Mouse (Mus musculus): ENCODE measurements at regions not wholly inside any gene's neighbourhood (a gene's known extent, or its start where the extent isn't known, plus 50 kb on each side); places are given as distances from the start of the nearest gene placed in this dataset.

GRCm38 (mm10) chr2:174199961-174200862 lies 83.9 kb upstream of the Gnas start:
- TF ChIP-seq CTCF (IDR thresholded peaks at IDR 0.05; ENCODE audit: borderline replicate concordance, insufficient read depth, low read length) (no peak), POLR2A (IDR thresholded peaks at IDR 0.05; ENCODE audit: low read depth, low read length) (no peak)
- Histone ChIP-seq H3K27ac (ENCODE audit: insufficient read depth, low read length) (peak overlapping the region; percentile 70), H3K4me3 (ENCODE audit: insufficient read depth, low read length) (no peak overlapping the region), H3K4me1 (ENCODE audit: control insufficient read depth, insufficient read depth, low read length) (no peaks in the 10 kb centered on the region)

GRCm38 (mm10) chr2:174203412-174203811 lies 80.7 kb upstream of the Gnas start:
- Histone ChIP-seq H3K4me3 (ENCODE audit: insufficient read depth, low read length) (no peak overlapping the region), H3K4me1 (ENCODE audit: control insufficient read depth, insufficient read depth, low read length) (no peaks in the 10 kb centered on the region), H3K27ac (ENCODE audit: insufficient read depth, low read length) (no peak overlapping the region)
- TF ChIP-seq POLR2A (IDR thresholded peaks at IDR 0.05; ENCODE audit: low read depth, low read length) (no peak), CTCF (IDR thresholded peaks at IDR 0.05; ENCODE audit: borderline replicate concordance, insufficient read depth, low read length) (no peak)

GRCm38 (mm10) chr2:174211681-174212080 lies 72.4 kb upstream of the Gnas start:
- Histone ChIP-seq H3K4me1 (ENCODE audit: control insufficient read depth, insufficient read depth, low read length) (no peaks in the 10 kb centered on the region), H3K27ac (ENCODE audit: insufficient read depth, low read length) (no peak overlapping the region), H3K4me3 (ENCODE audit: insufficient read depth, low read length) (no peak overlapping the region)
- no peak for TF ChIP-seq POLR2A (IDR thresholded peaks at IDR 0.05; ENCODE audit: low read depth, low read length)
- TF ChIP-seq CTCF (IDR thresholded peaks at IDR 0.05; ENCODE audit: borderline replicate concordance, insufficient read depth, low read length) = no peak

GRCm38 (mm10) chr2:174226660-174227059 lies 57.5 kb upstream of the Gnas start:
- TF ChIP-seq POLR2A (IDR thresholded peaks at IDR 0.05; ENCODE audit: low read depth, low read length) (no peak), CTCF (IDR thresholded peaks at IDR 0.05; ENCODE audit: borderline replicate concordance, insufficient read depth, low read length) (no peak)
- Histone ChIP-seq H3K27ac (ENCODE audit: insufficient read depth, low read length) (peak overlapping the region; percentile 66), H3K4me1 (ENCODE audit: control insufficient read depth, insufficient read depth, low read length) (peaks cover 5% of the 10 kb centered on the region), H3K4me3 (ENCODE audit: insufficient read depth, low read length) (no peak overlapping the region)

All from embryonic fibroblast, embryonic 13.5 days (primary cell).